Mouse (Mus musculus): ENCODE data around the gene Galnt2. TPM values are rescaled to one million over a fixed set of nuclear protein-coding genes. Genes with fewer than 3 reads are reported as not detected.

The Galnt2 gene
- polyA plus RNA-seq, 1 experiment from 2014 or later = 129 TPM

GRCm38 (mm10) chr8:124339742-124340141 lies 108.6 kb downstream of the Galnt2 start:
- ATAC-seq (no peak), DNase-seq (ENCODE audit: low read depth, low spot score) (no peak)
- no peak for TF ChIP-seq CTCF (IDR thresholded peaks at IDR 0.05)
- H3K27me3 ChIP-seq = no peaks in the 10 kb centered on the region
- ChIA-PET CTCF (interaction anchor here (2.4 kb wide), 1 partner anchor 31 kb away, joined by 5 read pairs; no protein-coding TSS in a partner anchor), POLR2A (interaction anchor here (1.0 kb wide), 1 partner anchor 9 kb away, joined by 4 read pairs; no protein-coding TSS in a partner anchor)
- in situ Hi-C loops (cut with MboI; ENCODE audit: low pct_unique_long_range_greater_than_20kb) = loop anchor here (5.0 kb wide), 1 partner anchor 57 kb away; no protein-coding TSS in a partner anchor

GRCm38 (mm10) chr8:124340360-124341068 lies 109.3 kb downstream of the Galnt2 start:
- CTCF ChIA-PET = interaction anchor here (1.2 to 2.4 kb wide), 4 partner anchors 9 to 273 kb away, joined by 3 to 5 read pairs (median 4); no protein-coding TSS in a partner anchor
- in situ Hi-C loops (cut with MboI; ENCODE audit: low pct_unique_long_range_greater_than_20kb) = loop anchor here (5.0 kb wide), 1 partner anchor 58 kb away; no protein-coding TSS in a partner anchor
- ATAC-seq (peak; percentile 78), DNase-seq (ENCODE audit: low read depth, low spot score) (peak; percentile 81)
- POLR2A ChIA-PET = interaction anchor here (1.0 kb wide), 1 partner anchor 9 kb away, joined by 4 read pairs; no protein-coding TSS in a partner anchor
- no peak for TF ChIP-seq CTCF (IDR thresholded peaks at IDR 0.05)
- H3K27me3 ChIP-seq = no peaks in the 10 kb centered on the region

DNA sequence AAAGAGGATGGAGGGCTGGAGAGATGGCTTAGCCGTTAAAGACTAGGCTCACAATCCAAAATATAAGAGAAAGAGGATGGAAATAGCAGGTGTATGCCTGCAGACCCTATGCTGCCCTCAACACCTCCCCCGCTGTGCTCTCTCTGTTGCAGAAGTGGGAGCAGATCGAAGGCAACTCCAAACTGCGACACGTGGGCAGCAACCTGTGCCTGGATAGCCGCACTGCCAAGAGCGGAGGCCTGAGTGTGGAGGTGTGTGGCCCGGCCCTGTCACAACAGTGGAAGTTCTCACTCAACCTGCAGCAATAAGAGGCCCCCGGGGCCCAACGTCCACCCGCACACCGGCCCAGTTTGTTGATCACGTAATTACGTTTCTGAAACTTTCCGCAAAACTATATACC lies 112.0 kb downstream of the Galnt2 start:
- no peak for TF ChIP-seq CTCF (IDR thresholded peaks at IDR 0.05)
- ChIA-PET POLR2A (no interaction called here), CTCF (no interaction called here)
- DNase-seq (ENCODE audit: low read depth, low spot score) (no peak), ATAC-seq (no peak)
- in situ Hi-C loops (cut with MboI; ENCODE audit: low pct_unique_long_range_greater_than_20kb) = loop anchor here (5.0 kb wide), 1 partner anchor 61 kb away; no protein-coding TSS in a partner anchor
- H3K27me3 ChIP-seq = no peaks in the 10 kb centered on the region

GRCm38 (mm10) chr8:124343991-124344390 lies 112.8 kb downstream of the Galnt2 start:
- no peaks in the 10 kb centered on the region for H3K27me3 ChIP-seq
- in situ Hi-C loops (cut with MboI; ENCODE audit: low pct_unique_long_range_greater_than_20kb) = loop anchor here (5.0 kb wide), 1 partner anchor 62 kb away; no protein-coding TSS in a partner anchor
- TF ChIP-seq CTCF (IDR thresholded peaks at IDR 0.05) = no peak
- POLR2A ChIA-PET = interaction anchor here (1.4 kb wide), 1 partner anchor 276 kb away, joined by 3 read pairs; no protein-coding TSS in a partner anchor
- ATAC-seq = no peak
- no peak for DNase-seq (ENCODE audit: low read depth, low spot score)
- CTCF ChIA-PET = interaction anchor here (6.9 kb wide), 1 partner anchor 292 kb away, joined by 62 read pairs; no protein-coding TSS in a partner anchor

DNA sequence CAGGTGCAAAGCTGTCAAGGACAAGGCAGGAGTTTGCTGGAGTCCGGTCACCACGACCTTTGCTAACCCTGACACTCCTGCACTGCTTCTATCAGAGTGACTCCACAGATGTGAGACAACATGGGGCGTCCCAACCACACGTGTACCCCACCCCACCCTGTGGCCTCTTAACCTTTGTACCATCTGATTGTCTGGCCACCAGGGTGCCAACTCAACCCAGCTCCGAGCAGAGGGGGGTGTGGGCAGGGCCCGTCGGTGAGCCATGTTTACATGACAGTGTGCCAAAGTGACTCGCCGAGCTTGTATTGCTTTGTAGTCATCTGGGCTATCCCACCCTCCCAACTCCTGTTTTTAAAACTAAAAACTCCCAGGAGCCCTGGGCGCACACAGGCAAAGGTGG lies 113.9 kb downstream of the Galnt2 start:
- TF ChIP-seq CTCF (IDR thresholded peaks at IDR 0.05) = no peak
- ATAC-seq (no peak), DNase-seq (ENCODE audit: low read depth, low spot score) (no peak)
- in situ Hi-C loops (cut with MboI; ENCODE audit: low pct_unique_long_range_greater_than_20kb) = loop anchor here (5.0 kb wide), 1 partner anchor 293 kb away; no protein-coding TSS in a partner anchor
- no peaks in the 10 kb centered on the region for H3K27me3 ChIP-seq
- POLR2A ChIA-PET = interaction anchor here (0.9 to 1.4 kb wide), 2 partner anchors 277 to 291 kb away, joined by 3 read pairs; no protein-coding TSS in a partner anchor
- CTCF ChIA-PET = interaction anchor here (6.9 kb wide), 1 partner anchor 293 kb away, joined by 62 read pairs; no protein-coding TSS in a partner anchor

DNA sequence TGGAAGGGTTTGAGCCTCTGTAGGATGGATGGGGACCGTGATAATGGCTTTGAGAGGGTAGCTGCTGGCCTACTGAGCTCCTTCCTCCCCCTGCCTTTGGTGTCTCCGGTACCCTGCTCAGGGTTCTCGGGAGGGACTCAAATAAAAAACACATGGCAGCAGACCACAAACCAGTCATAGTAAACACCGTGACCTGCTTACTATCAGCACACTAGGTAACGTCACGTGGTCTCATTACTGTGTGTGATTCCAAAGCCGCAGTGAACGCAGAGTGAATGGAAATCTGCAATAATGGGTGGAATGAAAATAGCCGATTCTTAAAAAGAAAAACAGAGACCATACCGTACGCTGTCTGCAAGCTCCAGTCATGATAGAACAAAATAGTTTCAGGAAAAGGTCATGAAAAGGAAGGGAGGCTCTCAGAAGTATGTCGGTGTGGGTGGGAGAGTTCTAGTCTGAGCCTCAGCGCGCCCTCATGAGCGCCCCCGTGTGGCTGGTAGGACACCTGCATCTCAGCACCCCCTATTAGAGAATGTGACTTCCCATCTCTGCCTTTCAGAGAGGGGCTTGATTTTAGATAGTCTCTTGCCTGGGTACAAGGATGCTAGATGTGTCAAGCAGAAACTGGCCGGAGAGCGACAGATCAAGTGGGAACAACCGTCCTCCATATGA lies 115.8 kb downstream of the Galnt2 start:
- TF ChIP-seq CTCF (IDR thresholded peaks at IDR 0.05) = no peak
- DNase-seq (ENCODE audit: low read depth, low spot score) = no peak
- in situ Hi-C loops (cut with MboI; ENCODE audit: low pct_unique_long_range_greater_than_20kb) = loop anchor here (5.0 kb wide), 1 partner anchor 295 kb away; no protein-coding TSS in a partner anchor
- POLR2A ChIA-PET = interaction anchor here (0.9 to 1.1 kb wide), 2 partner anchors 110 to 240 kb away, joined by 3 read pairs; no protein-coding TSS in a partner anchor
- CTCF ChIA-PET = interaction anchor here (0.6 to 6.9 kb wide), 14 partner anchors 15 to 295 kb away, joined by 3 to 62 read pairs (median 3); no protein-coding TSS in a partner anchor
- peak; percentile 28 for ATAC-seq
- no peaks in the 10 kb centered on the region for H3K27me3 ChIP-seq

DNA sequence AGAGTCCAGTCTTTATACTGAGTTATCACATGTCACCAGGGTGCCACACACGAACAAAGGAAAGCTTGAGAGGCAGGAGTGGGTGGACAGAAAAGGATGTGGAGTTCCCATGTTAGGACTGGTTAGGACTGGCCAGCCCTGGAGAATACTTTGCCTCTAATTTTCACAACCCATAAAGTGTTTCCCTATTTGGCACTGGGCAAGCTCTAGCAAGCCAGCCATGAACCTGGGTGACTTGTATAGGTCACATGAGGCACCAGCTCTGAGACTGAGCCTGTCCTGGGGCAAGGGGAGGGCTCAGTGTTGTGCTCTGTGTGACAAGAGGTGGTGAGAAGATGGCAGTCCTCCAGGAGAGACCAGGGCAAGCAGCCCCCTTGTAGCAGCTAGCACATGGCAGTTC lies 116.9 kb downstream of the Galnt2 start:
- ATAC-seq = no peak
- TF ChIP-seq CTCF (IDR thresholded peaks at IDR 0.05) = no peak
- POLR2A ChIA-PET = interaction anchor here (1.1 kb wide), 1 partner anchor 111 kb away, joined by 3 read pairs; no protein-coding TSS in a partner anchor

DNA sequence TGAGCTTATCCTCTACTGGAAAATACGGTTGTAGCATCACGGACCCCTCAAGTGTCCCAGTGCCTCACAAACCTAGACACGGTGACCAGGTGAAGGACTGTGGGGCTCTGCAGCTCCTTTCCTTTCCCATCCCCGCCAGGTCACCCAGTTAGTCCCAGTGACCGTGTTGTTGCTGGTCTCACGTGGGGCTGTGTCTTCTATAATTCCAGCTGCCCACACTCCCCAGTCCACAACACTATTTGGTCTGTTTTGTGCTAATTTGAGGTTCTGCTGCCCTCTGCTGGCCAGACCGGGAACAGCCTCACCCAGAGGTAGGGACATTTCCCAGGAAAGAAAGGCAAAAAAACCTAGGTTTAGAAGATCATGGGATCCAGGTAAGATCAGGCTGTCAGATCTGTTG lies 118.5 kb downstream of the Galnt2 start:
- ATAC-seq = no peak
- no peak for DNase-seq (ENCODE audit: low read depth, low spot score)
- no peak for TF ChIP-seq CTCF (IDR thresholded peaks at IDR 0.05)
- in situ Hi-C loops (cut with MboI; ENCODE audit: low pct_unique_long_range_greater_than_20kb) = loop anchor here (5.0 to 25.0 kb wide), 2 partner anchors 297 to 537 kb away; partner anchors contain the start of gene Rab4a
- ChIA-PET POLR2A (no interaction called here), CTCF (interaction anchor here (0.6 to 6.9 kb wide), 10 partner anchors 9 to 425 kb away, joined by 3 to 62 read pairs (median 3); no protein-coding TSS in a partner anchor)
- no peaks in the 10 kb centered on the region for H3K27me3 ChIP-seq

More for the DNA sequence above, 116.9 kb downstream of the Galnt2 start:
- CTCF ChIA-PET = interaction anchor here (0.8 to 6.9 kb wide), 7 partner anchors 17 to 296 kb away, joined by 3 to 62 read pairs (median 4); no protein-coding TSS in a partner anchor
- DNase-seq (ENCODE audit: low read depth, low spot score) = no peak
- H3K27me3 ChIP-seq = no peaks in the 10 kb centered on the region
- in situ Hi-C loops (cut with MboI; ENCODE audit: low pct_unique_long_range_greater_than_20kb) = loop anchor here (5.0 kb wide), 1 partner anchor 296 kb away; no protein-coding TSS in a partner anchor

GRCm38 (mm10) chr8:124351636-124352035 lies 120.4 kb downstream of the Galnt2 start:
- CTCF ChIA-PET = interaction anchor here (0.8 to 1.0 kb wide), 2 partner anchors 20 to 284 kb away, joined by 3 read pairs; no protein-coding TSS in a partner anchor
- in situ Hi-C loops (cut with MboI; ENCODE audit: low pct_unique_long_range_greater_than_20kb) = loop anchor here (25.0 kb wide), 1 partner anchor 539 kb away; the partner anchor contains the start of gene Rab4a
- POLR2A ChIA-PET = no interaction called here

DNA sequence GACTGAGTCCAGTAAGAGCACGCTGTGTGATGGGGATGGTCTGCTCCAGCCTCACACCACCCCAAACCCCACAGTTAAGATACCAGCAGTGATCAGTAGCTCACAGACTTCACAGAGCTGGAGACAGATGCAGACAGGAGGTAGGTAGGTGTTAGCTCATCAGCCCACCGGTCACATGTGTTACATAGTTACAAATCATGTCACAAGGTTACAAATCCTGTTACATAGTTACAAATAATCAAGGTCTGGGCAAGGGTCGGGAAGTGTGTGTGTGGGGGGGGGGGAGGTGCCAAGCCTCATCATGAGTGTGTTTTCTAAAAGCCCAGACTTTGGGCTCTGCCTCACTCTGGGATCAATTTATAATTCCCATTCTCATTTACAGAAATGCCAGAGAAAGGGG lies 129.7 kb downstream of the Galnt2 start:
- no peak for TF ChIP-seq CTCF (IDR thresholded peaks at IDR 0.05)
- H3K27me3 ChIP-seq = peaks cover 2% of the 10 kb centered on the region
- DNase-seq (ENCODE audit: low read depth, low spot score) (no peak), ATAC-seq (no peak)
- CTCF ChIA-PET = no interaction called here
- POLR2A ChIA-PET = no interaction called here
- in situ Hi-C loops (cut with MboI; ENCODE audit: low pct_unique_long_range_greater_than_20kb) = loop anchor here (25.0 kb wide), 1 partner anchor 549 kb away; the partner anchor contains the start of gene Rab4a

More at GRCm38 (mm10) chr8:124351636-124352035, 120.4 kb downstream of the Galnt2 start:
- no peak for DNase-seq (ENCODE audit: low read depth, low spot score)
- ATAC-seq = no peak
- no peaks in the 10 kb centered on the region for H3K27me3 ChIP-seq
- TF ChIP-seq CTCF (IDR thresholded peaks at IDR 0.05) = no peak
